Comparison of ENCODE assay signal across 29 mouse cellular contexts in genomic region chr14:110739368-110739767, GRCm38 (mm10). TPM values are rescaled to one million over a fixed set of nuclear protein-coding genes. Genes with fewer than 3 reads are reported as not detected.
"Had no signal": no experiment of that assay in that cellular context is flagged by ENCODE, and none has a peak within 500 bp of the region (broad histone marks: within the 10 kb centered on the region; RNA-seq: fewer than 3 reads in every experiment).

No protein-coding gene starts in this region.

- H3K4me1 ChIP-seq: embryonic facial prominence, embryonic 10.5 days; embryonic facial prominence, embryonic 12.5 days; embryonic facial prominence, embryonic 13.5 days; embryonic facial prominence, embryonic 15.5 days; forebrain, embryonic 12.5 days; forebrain, embryonic 13.5 days; forebrain, embryonic 15.5 days had no signal

- DNase-seq: cerebellum, adult 18-20 months; cerebellum, adult 2 months; cerebellum, adult 8-10 months; cerebellum, adult 9-10 months; cerebellum, adult 9-11 months; cerebellum, postnatal 10 days; cerebellum, postnatal 14 days; cerebellum, postnatal 25 days; cerebellum, postnatal 36 days; forebrain, postnatal 0 days; gastrocnemius, adult 2 months; gastrocnemius, postnatal 10 days; gastrocnemius, postnatal 14 days; gastrocnemius, postnatal 25 days; gastrocnemius, postnatal 36 days; heart, adult 11 months had no signal

- H3K4me3 ChIP-seq: embryonic facial prominence, embryonic 10.5 days; embryonic facial prominence, embryonic 12.5 days; embryonic facial prominence, embryonic 13.5 days; embryonic facial prominence, embryonic 15.5 days; erythroblast, embryonic 14.5 days; forebrain, embryonic 10.5 days; forebrain, embryonic 12.5 days; forebrain, embryonic 13.5 days; forebrain, embryonic 15.5 days; gastrocnemius, adult 2 months had no signal

- H3K27ac ChIP-seq: embryonic facial prominence, embryonic 10.5 days; embryonic facial prominence, embryonic 12.5 days; embryonic facial prominence, embryonic 13.5 days; embryonic facial prominence, embryonic 15.5 days; forebrain, embryonic 10.5 days; forebrain, embryonic 12.5 days; forebrain, embryonic 13.5 days; forebrain, embryonic 15.5 days; gastrocnemius, adult 2 months had no signal

- H3K9me3 ChIP-seq: embryonic facial prominence, embryonic 10.5 days; embryonic facial prominence, embryonic 12.5 days; embryonic facial prominence, embryonic 13.5 days; embryonic facial prominence, embryonic 15.5 days; forebrain, embryonic 10.5 days; forebrain, embryonic 12.5 days; forebrain, embryonic 13.5 days; forebrain, embryonic 15.5 days had no signal

- H3K27me3 ChIP-seq: embryonic facial prominence, embryonic 12.5 days; embryonic facial prominence, embryonic 13.5 days; embryonic facial prominence, embryonic 15.5 days; forebrain, embryonic 13.5 days; forebrain, embryonic 15.5 days had no signal

- H3K9ac ChIP-seq: embryonic facial prominence, embryonic 12.5 days; embryonic facial prominence, embryonic 13.5 days; embryonic facial prominence, embryonic 15.5 days; forebrain, embryonic 12.5 days; forebrain, embryonic 13.5 days; forebrain, embryonic 15.5 days; forebrain, postnatal 0 days had no signal

- H3K36me3 ChIP-seq: embryonic facial prominence, embryonic 10.5 days; embryonic facial prominence, embryonic 12.5 days; embryonic facial prominence, embryonic 15.5 days; forebrain, embryonic 10.5 days; forebrain, embryonic 12.5 days; forebrain, embryonic 15.5 days had no signal

- H3K4me2 ChIP-seq: embryonic facial prominence, embryonic 12.5 days; embryonic facial prominence, embryonic 13.5 days; embryonic facial prominence, embryonic 15.5 days; forebrain, embryonic 12.5 days; forebrain, embryonic 13.5 days; forebrain, embryonic 15.5 days had no signal

- ATAC-seq: forebrain, embryonic 13.5 days; forebrain, embryonic 14.5 days; forebrain, embryonic 15.5 days; forebrain, embryonic 16.5 days; forebrain, postnatal 0 days had no signal

RNA-seq across cellular contexts. Expression of gene Slitrk6, which starts 15.6 kb away (rescaled TPM):
- total RNA-seq: common myeloid progenitor, adult 5-6 weeks; granulocyte monocyte progenitor cell, adult 5-6 weeks had no signal
- polyA plus RNA-seq: erythroblast, embryonic 14.5 days had no signal
